In genomic region chr6:85186744-85187059, GRCm38 (mm10) we compare ENCODE assay signal across 12 mouse cellular contexts. TPM values are rescaled to one million over a fixed set of nuclear protein-coding genes. Genes with fewer than 3 reads are reported as not detected.
DNase-seq lines count a peak whose midpoint lies in the region; ATAC-seq and TF ChIP-seq lines count a peak whose summit lies in the region.
"Had no signal": no experiment of that assay in that cellular context is flagged by ENCODE, and none has a peak within 500 bp of the region (broad histone marks: within the 10 kb centered on the region; RNA-seq: fewer than 3 reads in every experiment).

No protein-coding gene starts in this region.

- H3K36me3 ChIP-seq in kidney, embryonic 14.5 days (ENCODE audit: control insufficient read depth, insufficient read depth, low read length), result no peaks in the 10 kb centered on the region
- no peaks in the 10 kb centered on the region for H3K36me3 ChIP-seq in forebrain, embryonic 15.5 days
- no peaks in the 10 kb centered on the region for H3K36me3 ChIP-seq in midbrain, embryonic 11.5 days (ENCODE audit: control insufficient read depth, insufficient read depth, low read length)
- H3K36me3 ChIP-seq: liver, embryonic 13.5 days had no signal

- peaks cover 14% of the 10 kb centered on the region; the same call in 1 of the 2 replicates for H3K4me1 ChIP-seq in kidney, embryonic 14.5 days (ENCODE audit: control insufficient read depth, insufficient read depth, low read length)
- no peaks in the 10 kb centered on the region for H3K4me1 ChIP-seq in cortical plate, adult 2 months (ENCODE audit: control insufficient read depth, insufficient read depth, low read length)
- H3K4me1 ChIP-seq in forebrain, embryonic 15.5 days, result peaks cover 53% of the 10 kb centered on the region
- H3K4me1 ChIP-seq in midbrain, embryonic 11.5 days (ENCODE audit: control insufficient read depth, insufficient read depth, low read length), result peaks cover 29% of the 10 kb centered on the region

- H3K4me2 ChIP-seq in kidney, embryonic 14.5 days (replicated peaks; ENCODE audit: low read depth, low read length), result peak overlapping the region; percentile 18
- H3K4me2 ChIP-seq in forebrain, embryonic 15.5 days (replicated peaks), result peak overlapping the region; percentile 54
- peak overlapping the region; percentile 88 for H3K4me2 ChIP-seq in midbrain, embryonic 11.5 days

- TF ChIP-seq POLR2A in cortical plate, adult 2 months (IDR thresholded peaks at IDR 0.05; ENCODE audit: extremely low read depth, insufficient read depth, low read length), result no peak

- ATAC-seq in kidney, embryonic 14.5 days (ENCODE audit: low FRiP score, low TSS enrichment), result no peak
- ATAC-seq in forebrain, embryonic 15.5 days (replicated peaks), result no peak
- ATAC-seq in midbrain, embryonic 11.5 days (ENCODE audit: low FRiP score), result no peak
- ATAC-seq: activated CD4-positive, CD25-positive, alpha-beta regulatory T cell, adult 4 months had no signal

- no peak for TF ChIP-seq CTCF in cortical plate, adult 2 months (IDR thresholded peaks at IDR 0.05; ENCODE audit: extremely low read depth, insufficient read depth, low read length)

- H3K27me3 ChIP-seq in kidney, embryonic 14.5 days (ENCODE audit: control insufficient read depth, insufficient read depth, low read length), result peaks cover 72% of the 10 kb centered on the region
- H3K27me3 ChIP-seq in forebrain, embryonic 15.5 days, result no peaks in the 10 kb centered on the region
- peaks cover 72% of the 10 kb centered on the region for H3K27me3 ChIP-seq in midbrain, embryonic 11.5 days (ENCODE audit: control insufficient read depth, insufficient read depth, low read length)

- no peak overlapping the region for H3K4me3 ChIP-seq in kidney, embryonic 14.5 days (ENCODE audit: low read length)
- peak overlapping the region; percentile 77 for H3K4me3 ChIP-seq in cortical plate, adult 2 months (ENCODE audit: insufficient read depth, low read length)
- H3K4me3 ChIP-seq in forebrain, embryonic 15.5 days, result peak overlapping the region; percentile 58
- peak overlapping the region; percentile 47; the same call in 1 of the 2 replicates for H3K4me3 ChIP-seq in midbrain, embryonic 11.5 days (ENCODE audit: low read depth, low read length)

- no peak overlapping the region for H3K27ac ChIP-seq in kidney, embryonic 14.5 days (ENCODE audit: low read depth, low read length)
- no peak overlapping the region for H3K27ac ChIP-seq in cortical plate, adult 2 months (ENCODE audit: insufficient read depth, low read length)
- peak overlapping the region; percentile 86; the same call in 1 of the 2 replicates for H3K27ac ChIP-seq in forebrain, embryonic 15.5 days (replicated peaks)
- H3K27ac ChIP-seq in midbrain, embryonic 11.5 days (ENCODE audit: low read depth, low read length), result no peak overlapping the region
- H3K27ac ChIP-seq: liver, embryonic 13.5 days had no signal

- DNase-seq in kidney, adult 11 months, result no peak
- no peak for DNase-seq in midbrain, embryonic 11.5 days (ENCODE audit: low spot score, missing footprints)
- DNase-seq in ovary, postnatal 14 days (ENCODE audit: low spot score), result no peak
- no peak for DNase-seq in adrenal gland, postnatal 4 days (ENCODE audit: low spot score in 2 of 2)
- no peak for DNase-seq in lung, postnatal 25 days (ENCODE audit: low spot score)
- DNase-seq: liver, embryonic 13.5 days had no signal

- no peaks in the 10 kb centered on the region for H3K9me3 ChIP-seq in kidney, embryonic 14.5 days (ENCODE audit: control insufficient read depth, low read length)
- H3K9me3 ChIP-seq in forebrain, embryonic 15.5 days, result no peaks in the 10 kb centered on the region
- H3K9me3 ChIP-seq in midbrain, embryonic 11.5 days (ENCODE audit: control insufficient read depth, low read length), result no peaks in the 10 kb centered on the region
- H3K9me3 ChIP-seq: liver, embryonic 13.5 days had no signal

- H3K9ac ChIP-seq in kidney, embryonic 14.5 days (ENCODE audit: low read depth, low read length), result no peak overlapping the region
- peak overlapping the region; percentile 72 for H3K9ac ChIP-seq in forebrain, embryonic 15.5 days (replicated peaks)
- no peak overlapping the region for H3K9ac ChIP-seq in midbrain, embryonic 11.5 days (ENCODE audit: low read length)
- H3K9ac ChIP-seq: liver, embryonic 13.5 days had no signal

- WGBS in kidney, embryonic 14.5 days, result under 1% methylated on average over 15 of the region's 15 CpGs
- 3% methylated on average over 15 of the region's 15 CpGs for WGBS in forebrain, embryonic 15.5 days
- under 1% methylated on average over 15 of the region's 15 CpGs for WGBS in midbrain, embryonic 11.5 days

RNA-seq across cellular contexts. Expression of gene Emx1, which starts 0.5 kb away (rescaled TPM):
- polyA plus RNA-seq in kidney, embryonic 14.5 days (2014; fragmentation: Nextera tagmentation; extraction: Ambion mirVana), result 7.5 and 8.5 TPM in 2 replicates
- 46.4 and 51.2 TPM in 2 replicates for polyA plus RNA-seq in cortical plate, adult 2 months (2012; rRNA removed)
- 68.9 and 78.8 TPM in 2 replicates for polyA plus RNA-seq in forebrain, embryonic 15.5 days (2015; fragmentation: Nextera tagmentation; extraction: Ambion mirVana)
- polyA plus RNA-seq in midbrain, embryonic 11.5 days (2014; fragmentation: Nextera tagmentation; extraction: Ambion mirVana), result 2.7 and 3.6 TPM in 2 replicates
- total RNA-seq in adrenal gland, postnatal 4 days (2021), result 1 to 10 TPM in 1 of 2 experiments, under 1 TPM in 1; 0.31 to 4.5 TPM
- polyA plus RNA-seq: activated CD4-positive, CD25-positive, alpha-beta regulatory T cell, adult 4 months; heart, embryonic 16.5 days; liver, embryonic 13.5 days; thymus, postnatal 0 days had no signal

RNA-seq across cellular contexts. Expression of gene Spr, which starts 49.1 kb away (rescaled TPM):
- polyA plus RNA-seq in kidney, embryonic 14.5 days (2014; fragmentation: Nextera tagmentation; extraction: Ambion mirVana), result 79.4 and 100 TPM in 2 replicates
- 15.3 and 18.5 TPM in 2 replicates for polyA plus RNA-seq in cortical plate, adult 2 months (2012; rRNA removed)
- polyA plus RNA-seq in forebrain, embryonic 15.5 days (2015; fragmentation: Nextera tagmentation; extraction: Ambion mirVana), result 29.7 and 34.6 TPM in 2 replicates
- polyA plus RNA-seq in midbrain, embryonic 11.5 days (2014; fragmentation: Nextera tagmentation; extraction: Ambion mirVana), result 41.1 and 45.5 TPM in 2 replicates
- total RNA-seq in adrenal gland, postnatal 4 days (2021), result 10 to 100 TPM; 63.8 to 66.0 TPM

Comparison
In these comparisons a context has a peak if more than half of its experiments do, and no peak if none do; other contexts are left out.
1. H3K4me2 ChIP-seq: peak in every context shown above with its lines; median percentile 88 in midbrain, embryonic 11.5 days; 54 in forebrain, embryonic 15.5 days; 18 in kidney, embryonic 14.5 days.